Mouse (Mus musculus) CH12.LX (cell line): ENCODE data around the gene Ccdc62. TPM values are rescaled to one million over a fixed set of nuclear protein-coding genes. Genes with fewer than 3 reads are reported as not detected.

Experiments
- DNase-seq: peaks from one replicate; pipeline ENCODE4 v3.0.0-alpha.2; 2013; ENCODE audit errors: extremely low read depth
- H3K27ac ChIP-seq: 2 replicates; pipeline ENCODE4 v1.5.1; 2012; ENCODE audit warnings: low read depth, mild to moderate bottlenecking, control low read depth, moderate library complexity; ENCODE audit not compliant: insufficient read depth
- H3K27me3 ChIP-seq: replicated peaks from 2 replicates; pipeline ENCODE3; 2012; ENCODE audit warnings: inconsistent platforms
- H3K36me3 ChIP-seq, 2 experiments: replicated peaks in 1 of 2; 2 replicates each; pipeline versions ENCODE3 to v1.6.1; 2012; ENCODE audit warnings: inconsistent platforms in 1 of 2, low read length in 1 of 2, mild to moderate bottlenecking in 1 of 2, mixed read lengths in 1 of 2, moderate library complexity in 1 of 2; ENCODE audit not compliant: control insufficient read depth in 1 of 2, insufficient read depth in 1 of 2
- H3K4me1 ChIP-seq, 2 experiments: 2 replicates each; pipeline ENCODE4 v1.6.1; 2012; ENCODE audit warnings: inconsistent platforms in 1 of 2, moderate library complexity in 1 of 2; ENCODE audit not compliant: insufficient read depth in 2 of 2, control insufficient read depth in 1 of 2
- H3K4me2 ChIP-seq: 2 replicates; pipeline ENCODE4 v1.6.1; 2012; ENCODE audit warnings: low read depth, mild to moderate bottlenecking, control low read depth; ENCODE audit not compliant: poor library complexity, insufficient read depth, severe bottlenecking
- H3K4me3 ChIP-seq, 3 experiments: fragments of 150-350 bp in 1 of 3; sonication (generic) in 1 of 3; replicated peaks in 1 of 3; 2 replicates each; pipeline versions ENCODE3 to v1.5.1; 2011 to 2012; ENCODE audit warnings: low read depth in 2 of 3, low read length in 2 of 3, mild to moderate bottlenecking in 2 of 3, moderate library complexity in 2 of 3, control low read depth in 1 of 3, improper control_type of control experiment in 1 of 3, inconsistent platforms in 1 of 3, mixed read lengths in 1 of 3; ENCODE audit not compliant: poor library complexity in 1 of 3
- H3K79me2 ChIP-seq: replicated peaks from 2 replicates; pipeline ENCODE4 v1.6.1; 2012; ENCODE audit warnings: mild to moderate bottlenecking, moderate library complexity; ENCODE audit not compliant: control insufficient read depth, poor library complexity, insufficient read depth, severe bottlenecking; ENCODE audit errors: extremely low read depth
- H3K9ac ChIP-seq: 2 replicates; pipeline ENCODE4 v1.6.1; 2012; ENCODE audit warnings: low read depth, mild to moderate bottlenecking, control low read depth, moderate library complexity; ENCODE audit not compliant: insufficient read depth
- H3K9me3 ChIP-seq: replicated peaks from 2 replicates; pipeline ENCODE3; 2012; ENCODE audit warnings: low read length, inconsistent platforms, mixed read lengths
- BHLHE40 ChIP-seq: IDR thresholded peaks from 2 replicates; pipeline ENCODE4 v1.6.1; 2011; ENCODE audit warnings: mild to moderate bottlenecking, low read depth, low read length, improper control_type of control experiment
- E2F4 ChIP-seq: IDR thresholded peaks from 2 replicates; pipeline ENCODE4 v1.6.1; 2011; ENCODE audit warnings: low read depth, low read length, improper control_type of control experiment; ENCODE audit not compliant: insufficient replicate concordance
- EP300 ChIP-seq: IDR thresholded peaks from 2 replicates; pipeline ENCODE4 v1.6.1; 2011; ENCODE audit warnings: low read length, improper control_type of control experiment
- ETS1 ChIP-seq: conservative IDR thresholded peaks from 2 replicates; pipeline ENCODE4 v1.6.1; 2012; ENCODE audit warnings: low read depth, mild to moderate bottlenecking, inconsistent platforms, low read length, improper control_type of control experiment, moderate library complexity
- IRF4 ChIP-seq: IDR thresholded peaks from 2 replicates; pipeline ENCODE4 v1.6.1; 2014; ENCODE audit warnings: low read depth, mild to moderate bottlenecking, inconsistent platforms, low read length, improper control_type of control experiment
- JUND ChIP-seq: conservative IDR thresholded peaks from 2 replicates; pipeline ENCODE4 v1.6.1; 2011; ENCODE audit warnings: low read depth, low read length, improper control_type of control experiment
- KAT2A ChIP-seq: IDR thresholded peaks from 2 replicates; pipeline ENCODE4 v1.6.1; 2012; ENCODE audit warnings: low read length, improper control_type of control experiment, inconsistent platforms; ENCODE audit not compliant: insufficient replicate concordance
- MAZ ChIP-seq: IDR thresholded peaks from 2 replicates; pipeline ENCODE4 v1.6.1; 2012; ENCODE audit warnings: low read depth, mild to moderate bottlenecking, inconsistent platforms, low read length, improper control_type of control experiment, moderate library complexity
- MEF2A ChIP-seq: IDR thresholded peaks from 2 replicates; pipeline ENCODE4 v1.6.1; 2014; ENCODE audit warnings: low read depth, mild to moderate bottlenecking, inconsistent platforms, low read length, improper control_type of control experiment, borderline replicate concordance
- MXI1 ChIP-seq: IDR thresholded peaks from 2 replicates; pipeline ENCODE4 v1.6.1; 2011; ENCODE audit warnings: mild to moderate bottlenecking, low read depth, low read length, improper control_type of control experiment
- NELFE ChIP-seq: IDR thresholded peaks from 2 replicates; pipeline ENCODE4 v1.6.1; 2011; ENCODE audit warnings: low read depth, low read length, improper control_type of control experiment
- NRF1 ChIP-seq: IDR thresholded peaks from 2 replicates; pipeline ENCODE4 v1.6.1; 2014; ENCODE audit warnings: low read depth, mild to moderate bottlenecking, inconsistent platforms, low read length, improper control_type of control experiment, moderate library complexity
- POLR2A ChIP-seq: IDR thresholded peaks from 2 replicates; pipeline ENCODE4 v1.6.1; 2011; ENCODE audit warnings: low read depth, mild to moderate bottlenecking, improper control_type of control experiment, low read length
- POLR2AphosphoS2 ChIP-seq: IDR thresholded peaks from 2 replicates; pipeline ENCODE4 v1.6.1; 2011; ENCODE audit warnings: low read depth, low read length, improper control_type of control experiment
- RAD21 ChIP-seq: IDR thresholded peaks from 2 replicates; pipeline ENCODE4 v1.6.1; 2011; ENCODE audit warnings: low read depth, mild to moderate bottlenecking, low read length, improper control_type of control experiment, moderate library complexity
- TCF12 ChIP-seq: IDR thresholded peaks from 2 replicates; pipeline ENCODE4 v1.6.1; 2014; ENCODE audit warnings: low read depth, mild to moderate bottlenecking, inconsistent platforms, low read length, improper control_type of control experiment
- UBTF ChIP-seq: IDR thresholded peaks from 2 replicates; pipeline ENCODE4 v1.6.1; 2012; ENCODE audit warnings: low read depth, mild to moderate bottlenecking, inconsistent platforms, low read length, improper control_type of control experiment, moderate library complexity
- ZMIZ1 ChIP-seq: IDR thresholded peaks from 2 replicates; pipeline ENCODE4 v1.6.1; 2012; ENCODE audit warnings: low read depth, mild to moderate bottlenecking, inconsistent platforms, low read length, improper control_type of control experiment
- ZNF384 ChIP-seq: IDR thresholded peaks from 2 replicates; pipeline ENCODE4 v1.6.1; 2012; ENCODE audit warnings: low read depth, low read length, improper control_type of control experiment, inconsistent platforms
- dilution Hi-C: fragments of 300-500 bp; cut with MboI; formaldehyde crosslinking; loops from 2 replicates; pipeline ENCODE4 v1.14.3; 2020; ENCODE audit warnings: low sequenced_read_pairs; ENCODE audit not compliant: extremely low pct_unique_long_range_greater_than_20kb, extremely low pct_ligation_motif_present
- in situ Hi-C: fragments of 300-500 bp; cut with MboI; formaldehyde crosslinking; loops from 3 replicates; pipeline ENCODE4 v1.14.3; 2019; ENCODE audit warnings: low sequenced_read_pairs, low pct_ligation_motif_present, low pct_unique_long_range_greater_than_20kb, mixed read lengths
- polyA plus RNA-seq: library from polyadenylated mRNA; unstranded; fragments of >175 nt; gene quantifications from 2 replicates; pipeline ENCODE4 v1.2.1, GENCODE M21; 2012; ENCODE audit warnings: low read depth; ENCODE audit not compliant: insufficient read length
- total RNA-seq, 2 experiments: library from RNA; depleted of rRNA; stranded (reverse); fragments of 300-350 nt in 1 of 2; fragments of >200 nt in 1 of 2; gene quantifications; 2 replicates each; pipeline ENCODE4 v1.2.3; 2012 to 2014

The Ccdc62 gene
- total and polyA plus RNA-seq, 3 experiments = 1.6 to 5.3 (median 2.0) TPM

GRCm38 (mm10) chr5:123972453-123972852 is 42.0 kb downstream of the Ccdc62 start:
- in situ Hi-C loops = no loop called here

GRCm38 (mm10) chr5:123973299-123974178 is 43.1 kb downstream of the Ccdc62 start, which contains the start of gene Hip1r:
TSS of gene Hip1r (plus strand) at chr5:123973628.
- Histone ChIP-seq H3K9me3 (no peaks in the 10 kb centered on the region), H3K4me3 (peak within 1 kb of the TSS; percentile 63 to 96 (median 85)), H3K36me3 (peaks cover 0 to 7% of the 10 kb centered on the region in 2 experiments), H3K27ac (peak within 1 kb of the TSS; percentile 73), H3K4me1 (peaks cover 20 to 44% of the 10 kb centered on the region in 2 experiments), H3K4me2 (peak within 1 kb of the TSS; percentile 58), H3K79me2 (peaks cover 39% of the 10 kb centered on the region), H3K27me3 (no peaks in the 10 kb centered on the region), H3K9ac (peak within 1 kb of the TSS; percentile 97)
- in situ Hi-C loops (no loop called here), dilution Hi-C loops (no loop called here)
- TF ChIP-seq KAT2A = 0 out of 2 replicates have a peak, but pooled peaks have one; percentile 27
- TF ChIP-seq POLR2A = peak; percentile 81
- TF ChIP-seq MEF2A = peak; percentile 36; the same call in 1 of the 2 replicates
- peak; percentile 85 for TF ChIP-seq NELFE
- TF ChIP-seq IRF4 = peak; percentile 40
- TF ChIP-seq POLR2AphosphoS2 = 0 out of 2 replicates have a peak, but pooled peaks have one; percentile 45
- no peak for TF ChIP-seq RAD21
- no peak for TF ChIP-seq JUND
- TF ChIP-seq ZNF384 = peak; percentile 39; the same call in 1 of the 2 replicates
- peak; percentile 51 for TF ChIP-seq ETS1
- peak; percentile 47; the same call in 1 of the 2 replicates for TF ChIP-seq EP300
- TF ChIP-seq UBTF = peak; percentile 40; the same call in 1 of the 2 replicates
- no peak; the same call in 1 of the 2 replicates for TF ChIP-seq NRF1
- peak; percentile 65 for TF ChIP-seq TCF12
- peak; percentile 79 for TF ChIP-seq ZMIZ1
- 0 out of 2 replicates have a peak, but pooled peaks have one; percentile 5 for TF ChIP-seq MAZ
- TF ChIP-seq E2F4 = no peak
- DNase-seq = peak; percentile 77

More at GRCm38 (mm10) chr5:123972453-123972852, 42.0 kb downstream of the Ccdc62 start:
- dilution Hi-C loops = no loop called here
- TF ChIP-seq BHLHE40 (no peak), MXI1 (no peak), ZNF384 (peak; percentile 65)
- H3K4me2 ChIP-seq = no peak overlapping the region
- no peak overlapping the region for H3K4me3 ChIP-seq
- no peaks in the 10 kb centered on the region for H3K9me3 ChIP-seq
- no peak overlapping the region for H3K27ac ChIP-seq
- H3K9ac ChIP-seq = no peak overlapping the region
- H3K79me2 ChIP-seq = peaks cover 28% of the 10 kb centered on the region
- no peaks in the 10 kb centered on the region for H3K27me3 ChIP-seq
- no peak for DNase-seq
- peaks cover 0 to 4% of the 10 kb centered on the region in 2 experiments for H3K36me3 ChIP-seq
- H3K4me1 ChIP-seq = peaks cover 15 to 33% of the 10 kb centered on the region in 2 experiments
